Mouse (Mus musculus) stomach, embryonic 15.5 days (tissue): ENCODE results near the gene Ubxn1. TPM values are rescaled to one million over a fixed set of nuclear protein-coding genes. Genes with fewer than 3 reads are reported as not detected.

Source experiments
- ATAC-seq: fragments of 200-750 bp; cut with Nextera tagmentation; 2 replicates; pipeline ENCODE4 v1.8.0; 2017; ENCODE audit warnings: low read depth, moderate number of reproducible peaks, moderate TSS enrichment; ENCODE audit not compliant: insufficient read depth, low FRiP score
- H3K27ac ChIP-seq: fragments of 300-500 bp; sonication (generic); 2 replicates; pipeline ENCODE4 v1.5.1; 2015; ENCODE audit warnings: mild to moderate bottlenecking, inconsistent platforms
- H3K27me3 ChIP-seq: fragments of 300-500 bp; sonication (generic); replicated peaks from 2 replicates; pipeline ENCODE4 v1.6.1; 2015; ENCODE audit warnings: inconsistent platforms
- H3K36me3 ChIP-seq: fragments of 300-500 bp; sonication (generic); 2 replicates; pipeline ENCODE4 v1.6.1; 2015; ENCODE audit warnings: inconsistent platforms
- H3K4me1 ChIP-seq: fragments of 300-500 bp; sonication (generic); 2 replicates; pipeline ENCODE4 v1.6.1; 2015; ENCODE audit warnings: inconsistent platforms
- H3K4me2 ChIP-seq: fragments of 300-500 bp; sonication (generic); 2 replicates; pipeline ENCODE4 v1.6.1; 2015; ENCODE audit warnings: mild to moderate bottlenecking, inconsistent platforms
- H3K4me3 ChIP-seq: fragments of 300-500 bp; sonication (generic); replicated peaks from 2 replicates; pipeline ENCODE4 v1.5.1; 2015; ENCODE audit warnings: inconsistent platforms
- H3K9ac ChIP-seq: fragments of 300-500 bp; sonication (generic); 2 replicates; pipeline ENCODE4 v1.6.1; 2015; ENCODE audit warnings: inconsistent platforms
- H3K9me3 ChIP-seq: fragments of 300-500 bp; sonication (generic); 2 replicates; pipeline ENCODE4 v1.6.1; 2016; ENCODE audit warnings: inconsistent platforms
- WGBS: fragments of 180-500 bp; shearing (Covaris S2); methylation state at CpG from one replicate; pipeline ENCODE4 v1.1.7; 2015; 5-methylcytosine and 5-hydroxymethylcytosine counted together
- microRNA-seq: library from miRNA; unstranded; fragments of <30 nt; microRNA quantifications from one replicate; pipeline ENCODE4, GENCODE M21; 2016
- polyA plus RNA-seq: library from polyadenylated mRNA; unstranded; fragments of >200 nt; fragmentation: Nextera tagmentation; extraction: Ambion mirVana; gene quantifications from 2 replicates; pipeline ENCODE4 v1.2.1, GENCODE M21; 2015

The Ubxn1 gene
- polyA plus RNA-seq, 1 experiment from 2014 or later: 160 TPM

GRCm38 (mm10) chr19:8911810-8912209 lies 40.5 kb downstream of the Ubxn1 start:
- Histone ChIP-seq H3K27me3 (no peaks in the 10 kb centered on the region), H3K27ac (no peak overlapping the region), H3K36me3 (peaks cover 94% of the 10 kb centered on the region), H3K9ac (no peak overlapping the region), H3K4me3 (no peak overlapping the region), H3K9me3 (no peaks in the 10 kb centered on the region), H3K4me1 (no peaks in the 10 kb centered on the region), H3K4me2 (no peak overlapping the region)
- no peak for ATAC-seq
- WGBS: 87% methylated on average over 5 of the region's 5 CpGs

DNA sequence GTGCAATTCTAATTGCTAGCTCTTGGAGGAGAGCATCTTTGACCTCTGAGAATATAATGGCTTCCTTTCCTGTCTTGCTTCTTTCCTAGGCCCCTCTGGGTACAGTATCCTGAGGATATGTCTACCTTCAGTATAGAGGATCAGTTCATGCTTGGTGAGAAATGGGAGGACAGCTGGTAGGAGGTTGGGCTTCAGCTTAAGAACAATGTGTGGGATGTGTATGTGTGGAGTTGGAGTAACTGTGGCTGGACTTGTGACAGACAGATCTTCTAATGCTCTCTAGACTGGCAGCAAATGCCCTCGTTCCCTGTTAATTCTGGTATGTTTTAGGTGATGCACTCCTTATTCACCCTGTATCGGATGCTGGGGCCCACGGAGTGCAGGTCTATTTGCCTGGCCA lies 42.9 kb downstream of the Ubxn1 start:
- no peak for ATAC-seq
- H3K27ac ChIP-seq: no peak overlapping the region
- H3K4me2 ChIP-seq: no peak overlapping the region
- H3K36me3 ChIP-seq: peaks cover 73% of the 10 kb centered on the region
- no peak overlapping the region for H3K4me3 ChIP-seq
- no peaks in the 10 kb centered on the region for H3K4me1 ChIP-seq
- 90% methylated on average over 3 of the region's 3 CpGs for WGBS
- H3K27me3 ChIP-seq: no peaks in the 10 kb centered on the region
- H3K9ac ChIP-seq: no peak overlapping the region
- H3K9me3 ChIP-seq: no peaks in the 10 kb centered on the region

GRCm38 (mm10) chr19:8919000-8919399 lies 47.7 kb downstream of the Ubxn1 start:
- 88% methylated on average over 3 of the region's 3 CpGs for WGBS
- no peak overlapping the region for H3K27ac ChIP-seq
- H3K4me3 ChIP-seq: no peak overlapping the region
- H3K9me3 ChIP-seq: no peaks in the 10 kb centered on the region
- ATAC-seq: no peak
- peaks cover 31% of the 10 kb centered on the region for H3K36me3 ChIP-seq
- no peak overlapping the region for H3K4me2 ChIP-seq
- peaks cover 12% of the 10 kb centered on the region; the same call in 1 of the 2 replicates for H3K4me1 ChIP-seq
- no peaks in the 10 kb centered on the region for H3K27me3 ChIP-seq
- H3K9ac ChIP-seq: no peak overlapping the region

DNA sequence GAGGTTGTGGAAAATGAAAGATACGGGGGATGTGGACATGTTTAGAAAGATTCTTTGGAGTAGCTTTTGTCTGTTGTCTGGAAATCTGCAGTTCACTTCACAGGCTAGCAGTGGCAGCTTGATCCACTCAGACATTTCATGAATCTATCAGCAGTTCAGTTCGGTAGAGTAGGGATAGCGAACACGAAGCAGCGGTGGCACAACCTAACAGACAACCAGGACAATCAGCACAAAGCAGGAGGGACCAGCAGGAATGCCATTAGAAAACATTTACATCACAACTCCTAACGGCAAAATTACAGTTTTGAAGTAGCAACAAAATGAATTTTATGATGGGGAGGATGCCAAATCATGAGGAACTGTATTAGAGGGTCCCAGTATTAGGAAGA lies 48.4 kb downstream of the Ubxn1 start:
- 62% methylated on average over 6 of the region's 6 CpGs for WGBS
- peak overlapping the region; percentile 89 for H3K27ac ChIP-seq
- H3K4me3 ChIP-seq: peak overlapping the region; percentile 79
- H3K4me2 ChIP-seq: peak overlapping the region; percentile 65
- no peaks in the 10 kb centered on the region for H3K27me3 ChIP-seq
- no peak overlapping the region for H3K9ac ChIP-seq
- no peaks in the 10 kb centered on the region for H3K9me3 ChIP-seq
- peaks cover 24% of the 10 kb centered on the region for H3K36me3 ChIP-seq
- ATAC-seq: no peak
- peaks cover 12% of the 10 kb centered on the region; the same call in 1 of the 2 replicates for H3K4me1 ChIP-seq

DNA sequence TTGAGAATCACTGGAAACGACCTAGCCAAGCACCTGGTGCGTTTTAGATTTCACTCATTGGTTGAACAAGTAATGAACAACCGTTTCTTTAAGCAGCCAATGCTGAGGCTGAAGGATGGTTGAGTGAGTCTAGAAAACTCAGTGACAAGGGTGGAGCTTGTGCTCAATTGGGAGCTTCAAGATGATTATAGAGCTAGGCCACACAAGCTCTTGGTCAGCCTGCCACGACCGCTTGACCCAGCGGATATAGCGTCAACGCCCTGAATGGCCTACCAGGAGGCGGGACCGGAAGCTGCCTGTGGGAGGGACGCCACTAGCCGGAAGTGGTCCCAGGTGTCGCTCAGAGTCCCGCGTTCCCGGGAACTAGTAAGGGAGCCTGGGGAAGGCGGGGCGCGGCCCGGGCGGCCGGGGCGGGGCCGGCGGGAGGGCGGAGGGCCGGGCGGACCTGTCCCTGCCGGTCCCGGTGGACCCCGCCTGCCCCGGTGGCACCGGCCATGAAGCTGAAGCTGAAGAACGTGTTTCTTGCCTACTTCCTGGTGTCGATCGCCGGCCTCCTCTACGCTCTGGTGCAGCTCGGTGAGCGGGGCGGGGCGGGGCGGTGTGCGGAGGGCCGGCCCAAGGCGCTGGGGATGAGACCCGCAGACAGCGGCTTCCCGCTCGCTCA lies 48.9 kb downstream of the Ubxn1 start, which contains the start of gene B3gat3:
Gene B3gat3, plus strand, starts transcription at position 302 of the 664 bp plus-strand sequence.
- H3K27ac ChIP-seq: peak within 1 kb of the TSS; percentile 89
- 3% methylated on average over 49 of the region's 50 CpGs for WGBS
- peaks cover 12% of the 10 kb centered on the region; the same call in 1 of the 2 replicates for H3K4me1 ChIP-seq
- ATAC-seq: peak; percentile 97
- peak within 1 kb of the TSS; percentile 79 for H3K4me3 ChIP-seq
- H3K36me3 ChIP-seq: peaks cover 19% of the 10 kb centered on the region
- peak within 1 kb of the TSS; percentile 64 for H3K9ac ChIP-seq
- H3K27me3 ChIP-seq: no peaks in the 10 kb centered on the region
- no peaks in the 10 kb centered on the region for H3K9me3 ChIP-seq
- peak within 1 kb of the TSS; percentile 65 for H3K4me2 ChIP-seq

DNA sequence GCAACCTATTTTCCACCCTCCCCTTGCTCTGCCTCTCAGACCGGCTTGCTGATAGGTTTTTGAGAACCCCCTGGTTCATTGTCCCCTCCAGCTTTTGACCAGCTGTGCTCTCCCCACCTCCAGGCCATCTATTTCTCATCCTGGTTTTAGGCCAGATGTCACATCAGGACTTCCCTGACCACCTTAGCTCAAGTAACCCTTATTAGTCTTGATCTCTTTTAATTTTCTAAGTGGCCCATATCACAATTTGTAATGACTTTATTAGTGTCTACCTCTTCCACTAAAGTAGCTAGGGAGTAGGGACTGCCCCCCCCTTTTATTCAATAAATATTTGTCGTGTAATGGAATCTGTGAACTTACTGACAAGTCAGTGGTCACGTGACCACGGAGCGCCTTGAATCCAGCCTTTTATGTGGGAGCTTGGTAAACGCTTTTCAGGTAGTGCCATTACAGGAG lies 49.6 kb downstream of the Ubxn1 start:
- peak overlapping the region; percentile 89 for H3K27ac ChIP-seq
- peak overlapping the region; percentile 64 for H3K9ac ChIP-seq
- ATAC-seq: peak; percentile 17; the same call in 1 of the 2 replicates
- H3K4me3 ChIP-seq: peak overlapping the region; percentile 79
- H3K27me3 ChIP-seq: no peaks in the 10 kb centered on the region
- H3K36me3 ChIP-seq: peaks cover 17% of the 10 kb centered on the region
- WGBS: under 1% methylated on average over 6 of the region's 6 CpGs
- H3K4me2 ChIP-seq: peak overlapping the region; percentile 65
- no peaks in the 10 kb centered on the region for H3K9me3 ChIP-seq
- H3K4me1 ChIP-seq: peaks cover 12% of the 10 kb centered on the region; the same call in 1 of the 2 replicates

DNA sequence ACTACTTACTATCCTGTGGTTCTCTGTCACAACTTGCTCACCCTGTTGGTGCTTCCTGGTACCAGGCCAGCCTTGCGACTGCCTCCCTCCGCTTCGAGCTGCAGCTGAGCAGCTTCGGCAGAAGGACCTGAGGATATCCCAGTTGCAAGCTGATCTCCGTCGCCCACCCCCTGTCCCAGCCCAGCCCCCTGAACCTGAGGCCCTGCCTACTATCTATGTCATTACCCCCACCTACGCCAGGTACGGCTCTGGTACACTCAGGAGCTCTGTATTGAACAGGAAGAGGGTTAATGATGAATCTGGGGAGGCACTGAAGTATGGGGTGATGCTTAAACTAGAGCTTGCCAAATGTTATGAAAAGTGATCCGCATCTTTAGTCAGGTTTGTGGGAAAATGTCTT lies 50.4 kb downstream of the Ubxn1 start:
- Histone ChIP-seq H3K27ac (no peak overlapping the region), H3K9ac (no peak overlapping the region), H3K27me3 (no peaks in the 10 kb centered on the region), H3K36me3 (peaks cover 9% of the 10 kb centered on the region; the same call in 1 of the 2 replicates), H3K4me2 (peak overlapping the region; percentile 65), H3K9me3 (no peaks in the 10 kb centered on the region), H3K4me3 (peak overlapping the region; percentile 79; the same call in 1 of the 2 replicates), H3K4me1 (peaks cover 12% of the 10 kb centered on the region; the same call in 1 of the 2 replicates)
- ATAC-seq: no peak
- 75% methylated on average over 9 of the region's 9 CpGs for WGBS

Small RNA genes lying within 50 kb of the gene (microRNA-seq; reads per million reads assigned to microRNA genes)
- gene Mir5136: not detected

Other genes starting within 250 kb of the Ubxn1 start
- gene Chrm1, start 207.7 kb upstream of the Ubxn1 start, polyA plus RNA-seq: 0.88 and 0.98 TPM in 2 replicates
- 111 and 122 TPM in 2 replicates for gene Slc3a2, start 148.1 kb upstream of the Ubxn1 start, polyA plus RNA-seq
- gene Wdr74, start 135.7 kb upstream of the Ubxn1 start, polyA plus RNA-seq: 76.3 and 90.4 TPM in 2 replicates
- 1.4 and 1.7 TPM in 2 replicates for gene 1700092M07Rik, start 130.8 kb upstream of the Ubxn1 start, polyA plus RNA-seq
- 132 and 134 TPM in 2 replicates for gene Stx5a, start 130.1 kb upstream of the Ubxn1 start, polyA plus RNA-seq
- 159 and 160 TPM in 2 replicates for gene Nxf1, start 114.4 kb upstream of the Ubxn1 start, polyA plus RNA-seq
- gene Tmem223, start 100.5 kb upstream of the Ubxn1 start, polyA plus RNA-seq: 158 and 161 TPM in 2 replicates
- gene Tmem179b, start 97.0 kb upstream of the Ubxn1 start, polyA plus RNA-seq: 95.7 and 104 TPM in 2 replicates
- gene Taf6l, start 85.1 kb upstream of the Ubxn1 start, polyA plus RNA-seq: 26.3 and 26.9 TPM in 2 replicates
- 136 and 137 TPM in 2 replicates for gene Polr2g, start 72.9 kb upstream of the Ubxn1 start, polyA plus RNA-seq
- gene Zbtb3, start 68.9 kb upstream of the Ubxn1 start, polyA plus RNA-seq: 4.1 and 4.4 TPM in 2 replicates
- gene Ttc9c, start 52.2 kb upstream of the Ubxn1 start, polyA plus RNA-seq: 49.7 and 52.1 TPM in 2 replicates
- gene Hnrnpul2, start 51.5 kb upstream of the Ubxn1 start, polyA plus RNA-seq: 5.9 and 6.6 TPM in 2 replicates
- gene AC129217.1, start 41.7 kb upstream of the Ubxn1 start, polyA plus RNA-seq: not detected in 2 replicates
- 49.7 and 53.4 TPM in 2 replicates for gene Bscl2, start 34.0 kb upstream of the Ubxn1 start, polyA plus RNA-seq
- 11.2 and 14.7 TPM in 2 replicates for gene Gng3, start 32.3 kb upstream of the Ubxn1 start, polyA plus RNA-seq
- 1.6 and 1.8 TPM in 2 replicates for gene Lrrn4cl, start 20.7 kb upstream of the Ubxn1 start, polyA plus RNA-seq
- gene Uqcc3, start 9.4 kb downstream of the Ubxn1 start, polyA plus RNA-seq: 61.9 and 62.8 TPM in 2 replicates
- gene Lbhd1, start 12.2 kb downstream of the Ubxn1 start, polyA plus RNA-seq: 69.9 and 93.9 TPM in 2 replicates
- not detected in 2 replicates for gene Gm49403, start 12.4 kb downstream of the Ubxn1 start, polyA plus RNA-seq
- gene 1810009A15Rik, start 17.4 kb downstream of the Ubxn1 start, polyA plus RNA-seq: 82.3 and 82.9 TPM in 2 replicates
- not detected in 2 replicates for gene Gm49416, start 17.4 kb downstream of the Ubxn1 start, polyA plus RNA-seq
- 36.8 and 43.6 TPM in 2 replicates for gene Ints5, start 21.5 kb downstream of the Ubxn1 start, polyA plus RNA-seq
- gene Ganab, start 26.6 kb downstream of the Ubxn1 start, polyA plus RNA-seq: 89.3 and 103 TPM in 2 replicates
- 39.8 and 44.5 TPM in 2 replicates for gene B3gat3, start 48.9 kb downstream of the Ubxn1 start, polyA plus RNA-seq
- 3.3 and 3.4 TPM in 2 replicates for gene Rom1, start 57.9 kb downstream of the Ubxn1 start, polyA plus RNA-seq
- gene Eml3, start 58.1 kb downstream of the Ubxn1 start, polyA plus RNA-seq: 31.7 and 32.6 TPM in 2 replicates
- gene Mta2, start 70.4 kb downstream of the Ubxn1 start, polyA plus RNA-seq: 132 and 142 TPM in 2 replicates
- 29.1 and 31.8 TPM in 2 replicates for gene Tut1, start 82.4 kb downstream of the Ubxn1 start, polyA plus RNA-seq
- 383 and 461 TPM in 2 replicates for gene Eef1g, start 95.5 kb downstream of the Ubxn1 start, polyA plus RNA-seq
- gene Ahnak, start 117.8 kb downstream of the Ubxn1 start, polyA plus RNA-seq: 32.2 and 43.5 TPM in 2 replicates
- gene Scgb1a1, start 216.5 kb downstream of the Ubxn1 start, polyA plus RNA-seq: not detected in 2 replicates